Mouse (Mus musculus) layer of hippocampus, postnatal 25 days (tissue): Measurements from ENCODE around the gene Ficd. TPM values are rescaled to one million over a fixed set of nuclear protein-coding genes. Genes with fewer than 3 reads are reported as not detected.
"Not testable (repeated sequence)": the region's sequence is repeated elsewhere in the genome, so short reads cannot be mapped to it uniquely, and the experiment has no call there.

Experiments used
- DNase-seq, 2 experiments: peaks; one replicate each; pipeline ENCODE4 v3.0.0; 2022; ENCODE audit warnings: mixed read lengths in 2 of 2, low spot score in 1 of 2; ENCODE audit errors: extremely low spot score in 1 of 2
- total RNA-seq, 2 experiments: library from RNA; stranded (reverse); gene quantifications; 2 replicates each; pipeline ENCODE4 v1.2.3; 2021

Ficd gene
- total RNA-seq, 2 experiments from 2014 or later = 12.8 to 13.1 TPM

- peak; percentile 86 to 91 for DNase-seq
These were observed 36.9 kb downstream of the Ficd start, which contains the start of the genes Sart3 and Iscu for GRCm38 (mm10) chr5:113772450-113772895. Gene Sart3 (minus strand): TSS chr5:113772510. Gene Iscu (plus strand): TSS chr5:113772748.

GRCm38 (mm10) chr5:113772905-113773519, 37.4 kb downstream of the Ficd start:
- no peak for DNase-seq

- peak; percentile 78 to 93 for DNase-seq
These were observed 38.1 kb downstream of the Ficd start for GRCm38 (mm10) chr5:113773664-113774063.

- DNase-seq = no peak
These were observed 40.0 kb downstream of the Ficd start for GRCm38 (mm10) chr5:113775585-113775984.

- DNase-seq = no peak
These were observed 40.7 kb downstream of the Ficd start for GRCm38 (mm10) chr5:113776128-113776895.

GRCm38 (mm10) chr5:113776896-113777226, 41.3 kb downstream of the Ficd start:
- DNase-seq = no peak

- DNase-seq = not testable (repeated sequence)
These were observed 42.1 kb downstream of the Ficd start for GRCm38 (mm10) chr5:113777728-113778127.

- no peak for DNase-seq
These were observed 44.0 kb downstream of the Ficd start for GRCm38 (mm10) chr5:113779569-113779968.

GRCm38 (mm10) chr5:113780082-113780752, 44.6 kb downstream of the Ficd start:
- DNase-seq = no peak

- no peak for DNase-seq
These were observed 45.2 kb downstream of the Ficd start for GRCm38 (mm10) chr5:113780763-113781162.

GRCm38 (mm10) chr5:113781254-113781653, 45.7 kb downstream of the Ficd start:
- no peak for DNase-seq

- DNase-seq = no peak
These were observed 46.3 kb downstream of the Ficd start for GRCm38 (mm10) chr5:113781875-113782274.

- DNase-seq = no peak
These were observed 47.0 kb downstream of the Ficd start for GRCm38 (mm10) chr5:113782624-113783023.

GRCm38 (mm10) chr5:113783581-113784001, 48.0 kb downstream of the Ficd start:
- DNase-seq = no peak

- DNase-seq = not testable (repeated sequence)
These were observed 48.5 kb downstream of the Ficd start for GRCm38 (mm10) chr5:113784104-113784503.

- no peak for DNase-seq
These were observed 51.4 kb downstream of the Ficd start for GRCm38 (mm10) chr5:113786985-113787384.

GRCm38 (mm10) chr5:113788645-113789044, 53.0 kb downstream of the Ficd start:
- no peak for DNase-seq

GRCm38 (mm10) chr5:113789075-113789788, 53.6 kb downstream of the Ficd start:
- no peak for DNase-seq
